Mouse (Mus musculus) testis, adult 2 months (tissue): ENCODE measurements around the gene Wfdc17.

Experiments
- CTCF ChIP-seq: fragments of 200-500 bp; IDR thresholded peaks from 2 replicates; pipeline ENCODE4 v1.5.1; 2012; ENCODE audit warnings: low read depth, mild to moderate bottlenecking, inconsistent platforms, low read length, moderate library complexity; ENCODE audit not compliant: control insufficient read depth, insufficient read depth, insufficient replicate concordance
- POLR2A ChIP-seq: fragments of 200-500 bp; IDR thresholded peaks from 2 replicates; pipeline ENCODE4 v1.6.1; 2012; ENCODE audit warnings: low read depth, mild to moderate bottlenecking, inconsistent platforms, low read length, moderate library complexity; ENCODE audit not compliant: control insufficient read depth

DNA sequence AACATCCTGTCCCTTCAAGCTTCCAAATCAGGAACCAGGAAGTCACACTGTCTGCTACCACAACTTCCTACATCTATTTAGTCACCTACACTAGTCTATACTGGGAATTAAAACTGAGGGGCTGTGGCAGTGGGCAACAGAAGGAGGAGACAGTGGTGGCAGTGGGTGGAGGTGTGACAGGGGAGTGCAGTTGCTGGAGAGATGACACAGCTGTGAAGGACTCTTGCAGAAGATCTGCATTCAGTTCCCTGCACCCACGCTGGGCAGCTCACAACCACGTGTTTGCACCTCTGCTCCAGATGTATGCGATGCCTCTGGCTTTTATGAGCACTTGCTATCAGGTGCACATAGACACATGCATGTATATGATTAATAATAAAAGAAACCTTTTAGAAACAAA is 46.3 kb upstream of the Wfdc17 start:
- no peak for TF ChIP-seq CTCF
- no peak for TF ChIP-seq POLR2A
